Mouse (Mus musculus) liver, postnatal 0 days (tissue): ENCODE data around the gene Wdr70.

Source experiments
- CTCF ChIP-seq: sonication (generic); IDR thresholded peaks from 2 replicates; pipeline ENCODE4 v1.5.1; 2016; ENCODE audit warnings: antibody characterized with exemption, low read depth
- EP300 ChIP-seq: IDR thresholded peaks from 2 replicates; pipeline ENCODE4 v1.6.1; 2016; ENCODE audit warnings: antibody characterized with exemption, low read depth, mild to moderate bottlenecking

DNA sequence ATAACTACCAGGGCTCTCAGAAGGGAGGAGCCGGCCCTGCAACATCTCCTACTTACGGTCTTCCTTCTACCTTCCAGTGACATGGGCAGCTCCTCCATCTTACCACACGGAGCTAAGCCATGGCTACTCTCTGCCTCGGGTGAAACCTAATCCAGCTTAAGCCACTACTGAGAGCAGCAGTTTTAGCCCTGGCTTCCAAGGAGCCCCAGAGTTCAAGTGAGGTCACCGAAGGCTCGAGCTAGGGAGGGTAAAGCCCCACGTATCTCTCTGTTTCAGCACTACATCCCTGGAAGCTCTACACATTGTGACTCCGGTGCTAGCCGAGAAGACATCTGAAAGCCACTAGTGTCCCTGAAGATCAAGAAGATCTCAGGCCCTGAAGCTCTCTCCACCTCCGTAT is 213.9 kb downstream of the Wdr70 start:
- no peak for TF ChIP-seq CTCF
- TF ChIP-seq EP300 = no peak
